Mouse (Mus musculus): ENCODE results near the gene Xpo4. TPM values are rescaled to one million over a fixed set of nuclear protein-coding genes. Genes with fewer than 3 reads are reported as not detected.

Gene Xpo4
- total RNA-seq, 2 experiments from 2014 or later: 13.1 to 26.1 TPM

- no peak for ATAC-seq (replicated peaks; ENCODE audit: low FRiP score, poor library complexity, severe bottlenecking)
These were observed 48.8 kb downstream of the Xpo4 start for GRCm38 (mm10) chr14:57616339-57616965.

GRCm38 (mm10) chr14:57615828-57616227 is 49.4 kb downstream of the Xpo4 start:
- no peak for ATAC-seq (replicated peaks; ENCODE audit: low FRiP score, poor library complexity, severe bottlenecking)

GRCm38 (mm10) chr14:57611034-57611433 is 54.2 kb downstream of the Xpo4 start:
- no peak for ATAC-seq (replicated peaks; ENCODE audit: low FRiP score, poor library complexity, severe bottlenecking)

- no peak for ATAC-seq (replicated peaks; ENCODE audit: low FRiP score, poor library complexity, severe bottlenecking)
These were observed 55.4 kb downstream of the Xpo4 start for GRCm38 (mm10) chr14:57609816-57610329.

- ATAC-seq (replicated peaks; ENCODE audit: low FRiP score, poor library complexity, severe bottlenecking): peak; percentile 86
These were observed 57.7 kb downstream of the Xpo4 start for GRCm38 (mm10) chr14:57607500-57607899.

- no peak for ATAC-seq (replicated peaks; ENCODE audit: low FRiP score, poor library complexity, severe bottlenecking)
These were observed 58.4 kb downstream of the Xpo4 start for GRCm38 (mm10) chr14:57606663-57607365.

GRCm38 (mm10) chr14:57593279-57593678 is 72.0 kb downstream of the Xpo4 start:
- no peak for ATAC-seq (replicated peaks; ENCODE audit: low FRiP score, poor library complexity, severe bottlenecking)

GRCm38 (mm10) chr14:57591830-57592229 is 73.4 kb downstream of the Xpo4 start:
- no peak for ATAC-seq (replicated peaks; ENCODE audit: low FRiP score, poor library complexity, severe bottlenecking)

GRCm38 (mm10) chr14:57576364-57577060 is 88.7 kb downstream of the Xpo4 start:
- no peak for ATAC-seq (replicated peaks; ENCODE audit: low FRiP score, poor library complexity, severe bottlenecking)

- ATAC-seq (replicated peaks; ENCODE audit: low FRiP score, poor library complexity, severe bottlenecking): no peak
These were observed 90.2 kb downstream of the Xpo4 start for GRCm38 (mm10) chr14:57574792-57575587.

GRCm38 (mm10) chr14:57571155-57572133 is 93.8 kb downstream of the Xpo4 start, which contains the start of gene Eef1akmt1:
Gene Eef1akmt1 (minus strand): TSS chr14:57571612.
- ATAC-seq (replicated peaks; ENCODE audit: low FRiP score, poor library complexity, severe bottlenecking): peak; percentile 100

GRCm38 (mm10) chr14:57565626-57566025 is 99.6 kb downstream of the Xpo4 start:
- no peak for ATAC-seq (replicated peaks; ENCODE audit: low FRiP score, poor library complexity, severe bottlenecking)

GRCm38 (mm10) chr14:57556922-57557321 is 108.3 kb downstream of the Xpo4 start:
- no peak for ATAC-seq (replicated peaks; ENCODE audit: low FRiP score, poor library complexity, severe bottlenecking)

GRCm38 (mm10) chr14:57555471-57556070 is 109.7 kb downstream of the Xpo4 start:
- no peak for ATAC-seq (replicated peaks; ENCODE audit: low FRiP score, poor library complexity, severe bottlenecking)

GRCm38 (mm10) chr14:57554434-57554833 is 110.8 kb downstream of the Xpo4 start:
- no peak for ATAC-seq (replicated peaks; ENCODE audit: low FRiP score, poor library complexity, severe bottlenecking)

- ATAC-seq (replicated peaks; ENCODE audit: low FRiP score, poor library complexity, severe bottlenecking): no peak
These were observed 112.3 kb downstream of the Xpo4 start for GRCm38 (mm10) chr14:57552945-57553344.

- ATAC-seq (replicated peaks; ENCODE audit: low FRiP score, poor library complexity, severe bottlenecking): no peak
These were observed 118.2 kb downstream of the Xpo4 start for GRCm38 (mm10) chr14:57547062-57547461.

- ATAC-seq (replicated peaks; ENCODE audit: low FRiP score, poor library complexity, severe bottlenecking): no peak
These were observed 118.6 kb downstream of the Xpo4 start for GRCm38 (mm10) chr14:57546557-57547021.

Measured in erythroblast, adult 5-6 weeks (primary cell).